Mouse (Mus musculus) embryonic facial prominence, embryonic 12.5 days (tissue): ENCODE measurements at regions not wholly inside any gene's neighbourhood (a gene's known extent, or its start where the extent isn't known, plus 50 kb on each side); places are given as distances from the start of the nearest gene placed in this dataset.

Experiments
- ATAC-seq: fragments of 200-750 bp; cut with Nextera tagmentation; 2 replicates; pipeline ENCODE4 v1.8.0; 2017; ENCODE audit not compliant: insufficient number of reproducible peaks, insufficient read depth, low FRiP score, low TSS enrichment
- H3K27ac ChIP-seq: fragments of 300-500 bp; sonication (generic); 2 replicates; pipeline ENCODE4 v1.5.1; 2016; ENCODE audit warnings: mild to moderate bottlenecking
- H3K27me3 ChIP-seq: fragments of 300-500 bp; sonication (generic); 2 replicates; pipeline ENCODE4 v1.6.1; 2016; ENCODE audit warnings: mild to moderate bottlenecking, moderate library complexity
- H3K36me3 ChIP-seq: fragments of 300-500 bp; sonication (generic); 2 replicates; pipeline ENCODE4 v1.6.1; 2016; ENCODE audit warnings: mild to moderate bottlenecking
- H3K4me1 ChIP-seq: fragments of 300-500 bp; sonication (generic); 2 replicates; pipeline ENCODE4 v1.6.1; 2016
- H3K4me2 ChIP-seq: fragments of 300-500 bp; sonication (generic); replicated peaks from 2 replicates; pipeline ENCODE4 v1.6.1; 2016; ENCODE audit warnings: mild to moderate bottlenecking, moderate library complexity
- H3K4me3 ChIP-seq: fragments of 300-500 bp; sonication (generic); 2 replicates; pipeline ENCODE4 v1.5.1; 2016; ENCODE audit warnings: mild to moderate bottlenecking
- H3K9ac ChIP-seq: fragments of 300-500 bp; sonication (generic); 2 replicates; pipeline ENCODE4 v1.6.1; 2016; ENCODE audit warnings: mild to moderate bottlenecking, moderate library complexity
- H3K9me3 ChIP-seq: fragments of 300-500 bp; sonication (generic); 2 replicates; pipeline ENCODE4 v1.6.1; 2016; ENCODE audit warnings: mild to moderate bottlenecking, moderate library complexity
- WGBS: fragments of 180-500 bp; shearing (Covaris S2); methylation state at CpG from one replicate; pipeline ENCODE4 v1.1.7; 2016; 5-methylcytosine and 5-hydroxymethylcytosine counted together

GRCm38 (mm10) chr3:39062415-39062814, 175.7 kb downstream of the Fat4 start:
- no peak overlapping the region for H3K9ac ChIP-seq
- no peak overlapping the region for H3K4me3 ChIP-seq
- no peaks in the 10 kb centered on the region for H3K27me3 ChIP-seq
- no peak overlapping the region for H3K27ac ChIP-seq
- H3K4me2 ChIP-seq, result no peak overlapping the region
- ATAC-seq, result no peak
- 56% methylated on average over 3 of the region's 3 CpGs for WGBS
- H3K9me3 ChIP-seq, result no peaks in the 10 kb centered on the region
- no peaks in the 10 kb centered on the region for H3K4me1 ChIP-seq
- H3K36me3 ChIP-seq, result no peaks in the 10 kb centered on the region

- H3K4me3 ChIP-seq, result no peak overlapping the region
- H3K36me3 ChIP-seq, result no peaks in the 10 kb centered on the region
- no peak overlapping the region for H3K9ac ChIP-seq
- no peaks in the 10 kb centered on the region for H3K4me1 ChIP-seq
- no peak overlapping the region for H3K27ac ChIP-seq
- no peaks in the 10 kb centered on the region for H3K27me3 ChIP-seq
- ATAC-seq, result no peak
- H3K4me2 ChIP-seq, result no peak overlapping the region
- 71% methylated on average over 6 of the region's 6 CpGs for WGBS
- H3K9me3 ChIP-seq, result no peaks in the 10 kb centered on the region
Observed at GRCm38 (mm10) chr3:39065457-39065856, 178.7 kb downstream of the Fat4 start.

GRCm38 (mm10) chr3:39069011-39069410, 182.3 kb downstream of the Fat4 start:
- H3K36me3 ChIP-seq, result no peaks in the 10 kb centered on the region
- H3K4me1 ChIP-seq, result no peaks in the 10 kb centered on the region
- no peak overlapping the region for H3K27ac ChIP-seq
- no peaks in the 10 kb centered on the region for H3K9me3 ChIP-seq
- H3K27me3 ChIP-seq, result no peaks in the 10 kb centered on the region
- ATAC-seq, result no peak
- H3K4me2 ChIP-seq, result no peak overlapping the region
- no peak overlapping the region for H3K4me3 ChIP-seq
- no peak overlapping the region for H3K9ac ChIP-seq

- Histone ChIP-seq H3K36me3 (no peaks in the 10 kb centered on the region), H3K4me2 (no peak overlapping the region), H3K27ac (no peak overlapping the region), H3K27me3 (no peaks in the 10 kb centered on the region), H3K9me3 (no peaks in the 10 kb centered on the region), H3K4me1 (no peaks in the 10 kb centered on the region), H3K4me3 (no peak overlapping the region), H3K9ac (no peak overlapping the region)
- ATAC-seq, result no peak
- 71% methylated on average over 4 of the region's 4 CpGs for WGBS
Observed at GRCm38 (mm10) chr3:39082678-39083270, 196.0 kb downstream of the Fat4 start.

- WGBS, result 85% methylated on average over 4 of the region's 4 CpGs
Observed at GRCm38 (mm10) chr3:39088948-39089347, 202.2 kb downstream of the Fat4 start.

GRCm38 (mm10) chr3:39102324-39102723, 215.6 kb downstream of the Fat4 start:
- Histone ChIP-seq H3K36me3 (no peaks in the 10 kb centered on the region), H3K27ac (no peak overlapping the region), H3K4me2 (no peak overlapping the region), H3K27me3 (no peaks in the 10 kb centered on the region), H3K4me3 (no peak overlapping the region), H3K9me3 (no peaks in the 10 kb centered on the region), H3K4me1 (no peaks in the 10 kb centered on the region), H3K9ac (no peak overlapping the region)
- no peak for ATAC-seq
- 68% methylated on average over 3 of the region's 3 CpGs for WGBS

More at GRCm38 (mm10) chr3:39088948-39089347, 202.2 kb downstream of the Fat4 start:
- no peak overlapping the region for H3K27ac ChIP-seq
- no peaks in the 10 kb centered on the region for H3K9me3 ChIP-seq
- H3K4me3 ChIP-seq, result no peak overlapping the region
- no peaks in the 10 kb centered on the region for H3K4me1 ChIP-seq
- no peaks in the 10 kb centered on the region for H3K27me3 ChIP-seq
- no peak for ATAC-seq
- H3K4me2 ChIP-seq, result no peak overlapping the region
- no peaks in the 10 kb centered on the region for H3K36me3 ChIP-seq
- no peak overlapping the region for H3K9ac ChIP-seq

- H3K27ac ChIP-seq, result no peak overlapping the region
- H3K9ac ChIP-seq, result no peak overlapping the region
- no peak overlapping the region for H3K4me3 ChIP-seq
- ATAC-seq, result no peak
- H3K4me1 ChIP-seq, result 0 out of 2 replicates have a peak, but pooled peaks cover 3% of the 10 kb centered on the region
- H3K27me3 ChIP-seq, result no peaks in the 10 kb centered on the region
- no peaks in the 10 kb centered on the region for H3K9me3 ChIP-seq
- no peaks in the 10 kb centered on the region for H3K36me3 ChIP-seq
- H3K4me2 ChIP-seq, result no peak overlapping the region
- 86% methylated on average over 5 of the region's 5 CpGs for WGBS
Observed at GRCm38 (mm10) chr3:39109756-39110392, 223.1 kb downstream of the Fat4 start.

- whole genome bisulfite sequencing, result 76% methylated on average over 3 of the region's 3 CpGs
- Histone ChIP-seq H3K27me3 (no peaks in the 10 kb centered on the region), H3K4me1 (0 out of 2 replicates have a peak, but pooled peaks cover 3% of the 10 kb centered on the region), H3K4me2 (no peak overlapping the region), H3K4me3 (no peak overlapping the region), H3K27ac (no peak overlapping the region), H3K36me3 (no peaks in the 10 kb centered on the region), H3K9me3 (no peaks in the 10 kb centered on the region), H3K9ac (no peak overlapping the region)
- no peak for ATAC-seq
Observed at GRCm38 (mm10) chr3:39114056-39114455, 227.3 kb downstream of the Fat4 start.

GRCm38 (mm10) chr3:39114826-39115225, 228.1 kb downstream of the Fat4 start:
- 54% methylated on average over 3 of the region's 3 CpGs for WGBS
- no peak overlapping the region for H3K4me2 ChIP-seq
- no peak overlapping the region for H3K27ac ChIP-seq
- H3K9me3 ChIP-seq, result no peaks in the 10 kb centered on the region
- H3K27me3 ChIP-seq, result no peaks in the 10 kb centered on the region
- H3K9ac ChIP-seq, result no peak overlapping the region
- 0 out of 2 replicates have a peak, but pooled peaks cover 3% of the 10 kb centered on the region for H3K4me1 ChIP-seq
- no peak for ATAC-seq
- H3K4me3 ChIP-seq, result no peak overlapping the region
- no peaks in the 10 kb centered on the region for H3K36me3 ChIP-seq

- no peaks in the 10 kb centered on the region for H3K9me3 ChIP-seq
- H3K4me3 ChIP-seq, result no peak overlapping the region
- H3K4me1 ChIP-seq, result 0 out of 2 replicates have a peak, but pooled peaks cover 3% of the 10 kb centered on the region
- H3K27ac ChIP-seq, result no peak overlapping the region
- no peak for ATAC-seq
- H3K36me3 ChIP-seq, result no peaks in the 10 kb centered on the region
- no peak overlapping the region for H3K4me2 ChIP-seq
- no peak overlapping the region for H3K9ac ChIP-seq
- 22% methylated on average over 1 of the region's 1 CpGs for WGBS
- H3K27me3 ChIP-seq, result no peaks in the 10 kb centered on the region
Observed at GRCm38 (mm10) chr3:39115441-39115840, 228.7 kb downstream of the Fat4 start.

- H3K9ac ChIP-seq, result no peak overlapping the region
- no peak for ATAC-seq
- H3K27me3 ChIP-seq, result no peaks in the 10 kb centered on the region
- no peak overlapping the region for H3K27ac ChIP-seq
- H3K9me3 ChIP-seq, result no peaks in the 10 kb centered on the region
- no peaks in the 10 kb centered on the region for H3K4me1 ChIP-seq
- no peak overlapping the region for H3K4me2 ChIP-seq
- 87% methylated on average over 1 of the region's 1 CpGs for WGBS
- H3K4me3 ChIP-seq, result no peak overlapping the region
- no peaks in the 10 kb centered on the region for H3K36me3 ChIP-seq
Observed at GRCm38 (mm10) chr3:39122250-39122649, 235.5 kb downstream of the Fat4 start.

GRCm38 (mm10) chr3:39130532-39130931, 243.8 kb downstream of the Fat4 start:
- no peak for ATAC-seq
- no peak overlapping the region for H3K9ac ChIP-seq
- 74% methylated on average over 3 of the region's 3 CpGs for WGBS

More at GRCm38 (mm10) chr3:39130532-39130931, 243.8 kb downstream of the Fat4 start:
- Histone ChIP-seq H3K27me3 (no peaks in the 10 kb centered on the region), H3K4me2 (no peak overlapping the region), H3K9me3 (no peaks in the 10 kb centered on the region), H3K4me3 (no peak overlapping the region), H3K36me3 (no peaks in the 10 kb centered on the region), H3K27ac (no peak overlapping the region), H3K4me1 (no peaks in the 10 kb centered on the region)
